Mouse (Mus musculus) heart, adult 8-10 months (tissue): Measurements from ENCODE around the gene 2210016L21Rik. TPM values are rescaled to one million over a fixed set of nuclear protein-coding genes. Genes with fewer than 3 reads are reported as not detected.
"Not testable (repeated sequence)": the region's sequence is repeated elsewhere in the genome, so short reads cannot be mapped to it uniquely, and the experiment has no call there.

Source experiments
- DNase-seq: peaks from one replicate; pipeline ENCODE4 v3.0.0; 2022; ENCODE audit warnings: low spot score
- total RNA-seq, 4 experiments: library from RNA; stranded (reverse); gene quantifications; 2 replicates each; pipeline ENCODE4 v1.2.4; 2022

The 2210016L21Rik gene
- total RNA-seq: 10 to 100 TPM; 20.5 to 31.0 (median 28.6) TPM

DNA sequence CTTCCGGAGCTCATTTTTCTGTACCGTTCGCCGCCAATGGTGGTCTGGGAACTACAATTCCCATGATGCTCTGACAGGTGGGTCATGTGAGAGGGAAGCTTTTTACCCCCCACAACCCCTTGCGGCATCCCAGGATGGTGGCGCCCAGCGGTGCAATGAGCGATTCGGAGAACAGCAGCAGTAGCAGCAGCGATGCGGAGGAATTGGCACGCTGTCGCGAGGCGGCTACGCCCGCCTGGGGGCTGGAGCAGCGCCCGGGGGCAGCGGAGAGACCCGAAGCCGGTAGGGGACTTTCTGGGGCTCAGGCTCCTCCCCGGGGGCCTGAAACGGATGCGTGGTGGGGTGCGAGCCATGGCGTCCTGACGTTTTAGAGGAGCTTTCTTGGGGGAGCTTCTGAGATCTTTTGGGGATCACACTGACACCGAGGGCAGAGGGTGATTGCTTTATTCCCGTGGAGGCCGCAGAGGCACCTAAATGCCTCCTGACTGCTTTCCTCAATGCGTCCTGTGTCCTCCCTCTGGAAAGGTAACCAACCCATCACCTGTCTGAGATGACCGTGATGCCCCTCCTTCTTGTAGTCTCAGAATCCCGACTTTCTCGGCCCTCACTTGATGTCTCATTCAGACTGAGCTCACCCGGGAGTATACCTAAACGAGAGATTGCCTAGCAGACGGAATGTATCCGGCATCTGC is at the start of gene 2210016L21Rik:
2210016L21Rik (plus strand) TSS at position 85 of the 692 bp plus-strand sequence.
- peak; percentile 85 for DNase-seq

DNA sequence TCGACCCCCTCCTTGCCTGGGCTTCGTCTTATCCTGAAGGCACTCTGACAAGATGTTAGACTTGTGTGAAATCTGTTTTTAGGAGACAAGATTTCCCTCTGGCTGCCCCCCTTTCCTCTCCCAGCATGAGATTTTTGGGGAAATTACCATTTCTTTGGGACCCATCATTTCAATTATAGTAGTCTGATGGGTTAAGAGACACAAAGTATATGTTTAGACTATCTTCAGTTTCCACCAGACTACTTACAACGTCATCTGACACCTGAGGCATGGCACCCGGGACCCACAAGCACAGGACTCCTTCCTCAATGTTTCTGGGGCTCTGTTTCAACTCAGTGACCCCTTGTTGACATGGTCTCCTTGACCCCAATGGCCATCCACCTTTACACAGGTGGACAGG is 46.4 kb upstream of the 2210016L21Rik start:
- no peak for DNase-seq

GRCm38 (mm10) chr5:114896688-114897373 is 45.1 kb upstream of the 2210016L21Rik start, which contains the start of gene Oasl2:
Gene Oasl2 (plus strand): TSS chr5:114896936.
- peak; percentile 19 for DNase-seq

DNA sequence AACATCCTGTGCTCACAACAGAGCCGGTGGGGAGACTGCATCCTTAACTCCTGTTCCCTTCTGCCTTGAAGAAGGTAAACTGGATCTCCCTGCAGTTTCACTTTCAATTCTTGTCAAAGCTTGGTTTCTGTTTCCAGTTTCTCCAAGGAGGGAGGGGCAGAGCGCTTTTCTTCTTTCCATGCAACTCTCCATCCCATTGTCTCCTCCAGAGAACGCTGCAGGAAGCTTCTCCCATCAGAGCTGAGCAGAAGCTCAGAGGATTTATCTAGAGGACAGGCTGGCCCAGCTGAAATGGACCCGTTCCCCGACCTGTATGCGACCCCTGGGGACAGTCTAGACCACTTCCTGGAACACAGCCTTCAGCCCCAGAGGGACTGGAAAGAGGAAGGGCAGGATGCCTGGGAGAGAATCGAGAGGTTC is 44.6 kb upstream of the 2210016L21Rik start:
- DNase-seq: peak; percentile 76

DNA sequence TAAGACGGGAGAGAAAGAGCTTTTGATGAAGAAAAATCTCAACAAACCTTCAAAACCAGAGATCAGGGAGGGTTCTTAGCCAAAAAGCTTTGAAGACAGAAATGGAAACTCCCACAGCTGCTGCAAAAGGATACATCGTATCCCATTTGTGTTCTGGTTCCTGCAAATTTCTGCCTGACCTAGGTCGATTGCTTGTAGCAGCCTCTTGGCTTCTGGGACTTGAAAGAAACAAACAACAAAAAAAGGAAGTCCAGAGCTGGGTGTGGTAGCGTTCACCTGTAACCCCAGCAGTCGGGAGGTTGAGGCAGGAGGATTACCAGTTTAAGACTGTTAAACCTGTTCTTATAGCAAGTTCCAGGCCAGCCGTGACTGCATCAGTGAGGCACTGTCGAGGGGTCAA is 43.1 kb upstream of the 2210016L21Rik start:
- no peak for DNase-seq

DNA sequence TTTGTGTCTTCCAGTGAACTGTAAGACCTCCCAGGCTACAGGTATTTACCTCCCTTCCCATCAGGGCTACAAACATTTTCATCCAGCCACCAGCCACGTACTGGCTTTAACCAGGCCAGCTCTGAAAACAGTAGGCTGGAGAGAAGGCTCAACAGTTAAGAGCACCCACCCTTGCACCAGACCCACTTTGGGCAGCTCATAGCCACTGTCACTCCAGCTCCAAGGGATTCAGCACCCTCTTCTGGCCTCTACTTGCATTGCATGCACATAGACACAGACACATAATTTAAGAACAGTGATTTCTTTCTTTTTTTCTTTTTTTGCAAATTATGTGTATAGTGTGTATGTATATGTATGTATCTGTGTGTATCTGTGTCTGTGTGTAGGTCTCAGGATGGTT is 39.5 kb upstream of the 2210016L21Rik start:
- DNase-seq: no peak

DNA sequence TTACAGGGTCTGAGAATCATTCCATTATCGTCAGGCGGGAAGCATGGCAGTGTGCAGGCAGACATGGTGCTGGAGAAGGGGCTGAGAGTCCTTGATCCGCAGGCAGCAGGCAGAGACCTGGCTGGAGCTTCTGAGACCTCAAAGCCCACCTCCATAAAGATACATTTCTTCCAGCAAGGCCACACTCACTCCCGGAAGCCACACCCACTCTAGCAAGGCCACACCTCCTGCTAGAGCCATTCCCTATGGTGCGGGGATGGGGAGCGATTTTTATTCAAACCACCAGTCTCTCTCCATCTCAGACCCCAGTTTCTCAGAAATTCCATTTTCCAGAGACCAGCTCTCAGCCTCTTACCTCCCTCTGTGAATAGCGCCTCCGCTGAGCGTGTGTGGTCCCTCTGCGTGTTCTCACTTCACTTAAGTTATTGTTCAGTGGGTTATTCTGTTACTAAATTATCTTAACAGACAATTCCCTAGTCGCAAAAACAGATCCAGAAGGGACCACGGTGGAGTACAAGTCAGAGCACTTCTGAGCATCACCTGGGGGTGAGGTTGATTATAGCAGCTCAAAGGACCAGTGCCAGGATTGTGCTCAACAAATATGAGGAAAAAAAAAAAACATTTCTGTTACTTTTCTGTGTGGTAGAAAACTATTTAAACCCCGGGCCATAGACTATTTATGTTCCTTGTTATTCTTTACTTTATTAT is 33.2 kb upstream of the 2210016L21Rik start:
- DNase-seq: no peak

- no peak for DNase-seq
Observed at GRCm38 (mm10) chr5:114913686-114914085, 28.3 kb upstream of the 2210016L21Rik start.

GRCm38 (mm10) chr5:114914855-114915254 is 27.1 kb upstream of the 2210016L21Rik start:
- no peak for DNase-seq

- no peak for DNase-seq
Observed at GRCm38 (mm10) chr5:114915854-114916253, 26.1 kb upstream of the 2210016L21Rik start.

DNA sequence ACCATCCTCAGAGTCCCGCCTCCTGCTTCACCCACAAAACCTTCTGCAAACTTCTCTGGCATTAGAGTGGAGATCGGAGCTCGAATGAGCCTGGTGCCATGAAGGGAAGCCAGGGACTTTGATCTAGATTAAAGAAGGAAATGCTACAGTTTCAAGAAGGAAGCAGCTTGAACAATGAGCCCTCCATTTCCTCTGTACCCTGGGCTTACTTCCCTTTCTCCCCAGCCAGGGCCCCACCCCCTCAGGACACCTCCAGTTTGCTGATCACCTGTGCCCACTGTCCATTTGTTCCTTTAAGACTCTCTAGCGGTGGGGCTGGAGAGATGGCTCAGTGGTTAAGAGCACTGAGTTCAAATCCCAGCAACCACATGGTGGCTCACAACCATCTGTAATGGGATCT is 25.2 kb upstream of the 2210016L21Rik start:
- no peak for DNase-seq

GRCm38 (mm10) chr5:114917357-114917756 is 24.6 kb upstream of the 2210016L21Rik start:
- DNase-seq: not testable (repeated sequence)

DNA sequence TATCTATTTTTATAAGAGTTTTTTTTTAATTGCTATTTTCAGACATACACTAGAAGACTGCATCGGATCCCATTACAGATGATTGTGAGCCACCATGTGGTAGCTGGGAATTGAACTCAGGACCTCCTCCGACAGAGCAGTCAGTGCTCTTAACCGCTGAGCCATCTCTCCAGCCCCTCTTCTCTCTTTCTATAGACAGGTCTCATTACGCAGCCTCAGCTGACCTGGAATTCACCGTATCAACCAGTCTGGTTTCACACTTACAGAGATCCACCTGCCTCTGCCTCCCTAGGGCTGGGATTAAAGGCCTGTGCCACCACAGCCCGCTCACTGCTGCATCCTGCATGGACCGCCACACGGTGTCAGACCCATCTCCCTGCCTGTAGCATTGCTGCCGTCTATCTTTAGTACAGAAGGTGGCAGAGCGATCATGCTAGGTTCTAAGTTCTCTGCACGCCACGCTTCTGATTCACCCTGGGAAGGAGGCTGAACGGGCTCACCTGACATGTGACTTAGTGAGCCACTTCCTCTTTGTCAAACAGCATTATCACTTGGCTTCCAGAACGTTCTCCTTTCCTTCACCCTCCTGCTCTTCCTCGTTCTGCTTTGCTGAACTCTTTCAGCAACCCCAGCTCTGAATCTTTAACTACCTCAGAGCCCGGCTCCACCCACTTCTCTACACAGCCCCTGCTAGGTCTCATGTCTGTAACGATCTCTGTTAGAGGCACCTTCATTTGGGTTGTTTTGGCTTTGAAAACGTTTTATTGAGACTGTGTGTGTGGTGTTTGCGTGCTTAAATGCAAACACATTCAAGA is 20.2 kb upstream of the 2210016L21Rik start:
- no peak for DNase-seq

DNA sequence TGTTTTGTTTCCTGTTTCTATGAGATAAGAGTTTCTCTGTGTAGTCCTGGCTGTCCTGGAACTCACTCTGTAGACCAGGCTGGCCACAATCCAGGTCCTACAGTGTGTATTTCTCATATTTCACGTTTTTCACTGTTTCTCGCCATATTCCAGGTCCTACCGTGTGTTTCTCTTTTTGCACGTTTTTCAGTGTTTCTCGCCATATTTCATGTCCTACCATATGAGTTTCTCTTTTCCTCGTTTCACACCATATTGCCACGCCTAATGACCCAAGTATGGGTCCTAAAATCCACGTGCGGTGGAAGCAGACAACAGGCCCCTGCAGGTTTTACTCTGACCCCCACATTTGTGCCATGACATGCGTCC is 19.6 kb upstream of the 2210016L21Rik start:
- no peak for DNase-seq

- peak; percentile 42 for DNase-seq
Observed at GRCm38 (mm10) chr5:114922998-114923473, 18.9 kb upstream of the 2210016L21Rik start, which contains the start of gene Oasl1. Gene Oasl1 (plus strand): TSS chr5:114923240.

DNA sequence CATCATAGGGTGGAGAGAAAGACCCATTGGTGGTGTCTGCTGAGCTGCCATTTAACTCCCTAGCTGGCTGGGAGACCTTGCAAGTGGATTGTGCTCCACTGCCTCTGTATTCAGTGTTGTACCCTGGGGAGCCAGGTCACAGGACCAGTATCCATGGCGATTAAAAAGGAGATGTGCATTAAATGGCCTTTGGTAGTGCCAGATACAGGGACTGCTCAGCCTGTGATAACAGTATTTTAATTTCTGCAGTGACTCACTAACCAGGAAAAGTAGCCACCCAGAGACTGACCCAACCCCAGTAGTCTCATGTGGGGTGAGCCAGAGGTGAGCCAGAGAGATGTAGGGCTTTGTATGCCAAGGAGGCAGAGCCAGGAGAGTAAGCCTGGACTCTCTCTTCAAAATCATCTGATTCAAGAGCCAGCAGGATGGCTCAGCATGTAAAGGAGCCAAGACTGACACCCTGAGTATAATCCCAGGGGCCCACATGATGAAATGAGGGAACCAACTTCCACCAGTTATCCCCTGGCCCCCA is 15.7 kb upstream of the 2210016L21Rik start:
- no peak for DNase-seq

DNA sequence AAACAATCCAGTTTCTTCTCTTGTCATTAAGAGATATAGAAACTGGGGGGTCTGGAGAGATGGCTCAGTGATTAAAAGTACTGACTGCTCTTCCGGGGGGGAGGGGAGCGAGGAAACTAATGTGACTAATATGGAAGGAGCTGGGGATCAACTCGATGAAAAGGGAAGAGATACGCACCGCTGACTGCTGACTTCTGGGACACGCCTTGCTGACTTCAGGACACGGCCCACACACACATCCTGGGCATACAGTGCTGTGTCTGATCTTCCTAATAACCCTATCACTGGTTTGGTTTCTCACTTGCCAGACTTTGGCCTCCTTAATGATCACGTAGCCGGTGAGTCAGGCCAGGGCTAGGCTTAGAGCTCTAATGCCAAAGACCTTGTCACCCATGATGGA is 15.2 kb upstream of the 2210016L21Rik start:
- DNase-seq: no peak

- DNase-seq: no peak
Observed at GRCm38 (mm10) chr5:114931626-114932025, 10.3 kb upstream of the 2210016L21Rik start.

DNA sequence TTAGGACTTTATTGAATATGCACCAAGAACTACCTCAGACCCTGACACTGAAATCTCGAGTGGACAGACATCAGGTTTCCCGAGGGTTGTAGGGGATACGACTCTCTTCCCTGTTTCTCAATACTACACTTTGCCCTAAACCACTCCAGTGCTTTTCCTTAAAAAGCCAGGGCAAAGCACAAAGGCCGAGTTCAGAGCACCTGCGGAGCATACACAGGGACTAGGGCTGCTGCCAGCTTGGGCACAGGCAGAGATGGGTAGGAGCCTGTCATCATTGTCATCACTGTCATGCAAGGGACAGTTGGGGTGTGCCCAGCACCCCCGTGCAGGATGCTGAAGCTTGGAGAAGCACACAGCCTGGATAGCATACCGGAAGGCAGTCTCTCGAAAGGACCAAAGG is 8.8 kb upstream of the 2210016L21Rik start:
- DNase-seq: no peak

GRCm38 (mm10) chr5:114935838-114936237 is 6.1 kb upstream of the 2210016L21Rik start:
- DNase-seq: no peak

DNA sequence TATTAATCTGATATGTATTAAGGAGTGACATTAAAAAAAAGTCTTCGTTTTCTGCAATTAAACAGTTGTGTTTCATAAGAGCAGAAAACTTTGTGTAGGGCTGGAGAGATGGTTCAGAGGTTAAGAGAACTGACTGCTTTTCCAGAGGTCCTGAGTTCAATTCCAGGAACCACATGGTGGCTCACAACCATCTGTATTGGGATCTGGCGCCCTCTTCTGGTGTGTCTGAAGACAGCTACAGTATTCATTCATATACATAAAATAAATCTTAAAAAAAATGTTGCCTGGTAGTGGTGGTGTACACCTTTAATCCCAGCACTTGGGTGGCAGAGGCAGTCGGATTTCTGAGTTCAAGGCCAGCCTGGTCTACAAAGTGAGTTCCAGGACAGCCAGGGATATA is 820 bp upstream of the 2210016L21Rik start:
- DNase-seq: not testable (repeated sequence)
